Mouse (Mus musculus) heart, postnatal 0 days (tissue): ENCODE results near the gene Oas1d.
A peak's percentile ranks its signal among the peaks of the same experiment; 100 is the strongest.

Experiments
- CTCF ChIP-seq: IDR thresholded peaks from 2 replicates; pipeline ENCODE4 v1.5.1; 2016; ENCODE audit warnings: antibody characterized with exemption, control low read depth, low read depth
- EP300 ChIP-seq: IDR thresholded peaks from 2 replicates; pipeline ENCODE4 v1.6.1; 2016; ENCODE audit warnings: antibody characterized with exemption, low read depth

- TF ChIP-seq CTCF (peak; percentile 43), EP300 (no peak)
Observed at GRCm38 (mm10) chr5:120927036-120927435, 12.7 kb downstream of the Oas1d start.
